Mouse (Mus musculus) olfactory bulb, adult 2 months (tissue): ENCODE results near the gene Kcnj8. TPM values are rescaled to one million over a fixed set of nuclear protein-coding genes. Genes with fewer than 3 reads are reported as not detected.
"Not testable (repeated sequence)": the region's sequence is repeated elsewhere in the genome, so short reads cannot be mapped to it uniquely, and the experiment has no call there.

ENCODE experiments used
- H3K27ac ChIP-seq: fragments of 200-500 bp; 2 replicates; pipeline ENCODE4 v1.5.1; 2012; ENCODE audit warnings: low read depth, low read length; ENCODE audit not compliant: insufficient read depth
- H3K4me1 ChIP-seq: fragments of 200-500 bp; 2 replicates; pipeline ENCODE4 v1.6.1; 2012; ENCODE audit warnings: low read length; ENCODE audit not compliant: control insufficient read depth, insufficient read depth
- H3K4me3 ChIP-seq: fragments of 200-500 bp; 2 replicates; pipeline ENCODE4 v1.5.1; 2012; ENCODE audit warnings: mild to moderate bottlenecking, low read depth, low read length, moderate library complexity; ENCODE audit not compliant: insufficient read depth
- CTCF ChIP-seq: fragments of 200-500 bp; IDR thresholded peaks from 2 replicates; pipeline ENCODE4 v1.5.1; 2012; ENCODE audit warnings: low read depth, mild to moderate bottlenecking, low read length, moderate library complexity; ENCODE audit not compliant: insufficient read depth
- POLR2A ChIP-seq: fragments of 200-500 bp; IDR thresholded peaks from 2 replicates; pipeline ENCODE4 v1.6.1; 2012; ENCODE audit warnings: mild to moderate bottlenecking, low read depth, low read length, moderate library complexity; ENCODE audit not compliant: insufficient read depth
- WGBS: fragments of 180-500 bp; shearing (Covaris S2); methylation state at CpG from one replicate; pipeline ENCODE4 v1.1.7; 2018; 5-methylcytosine and 5-hydroxymethylcytosine counted together
- polyA plus RNA-seq: library from polyadenylated mRNA; stranded (reverse); fragments of >200 nt; gene quantifications from 2 replicates; pipeline ENCODE4 v1.2.4, GENCODE M21; 2012; ENCODE audit warnings: low replicate concordance; ENCODE audit not compliant: missing spikeins, insufficient read depth, insufficient read length

The Kcnj8 gene
- polyA plus RNA-seq, 1 experiment, result not detected

GRCm38 (mm10) chr6:142519110-142519509 lies 52.3 kb downstream of the Kcnj8 start:
- TF ChIP-seq POLR2A (no peak), CTCF (no peak)
- Histone ChIP-seq H3K4me1 (no peaks in the 10 kb centered on the region), H3K4me3 (no peak overlapping the region), H3K27ac (no peak overlapping the region)
- 11% methylated on average over 6 of the region's 6 CpGs for WGBS

GRCm38 (mm10) chr6:142515379-142515778 lies 56.0 kb downstream of the Kcnj8 start:
- H3K4me3 ChIP-seq, H3K27ac ChIP-seq, H3K4me1 ChIP-seq: not testable (repeated sequence)
- WGBS, result 78% methylated on average over 9 of the region's 9 CpGs

GRCm38 (mm10) chr6:142514912-142515311 lies 56.5 kb downstream of the Kcnj8 start:
- peaks cover 6% of the 10 kb centered on the region for H3K4me1 ChIP-seq
- H3K4me3 ChIP-seq, result no peak overlapping the region
- H3K27ac ChIP-seq, result no peak overlapping the region
- TF ChIP-seq POLR2A (no peak), CTCF (no peak)
- 3% methylated on average over 10 of the region's 10 CpGs for WGBS

Other genes starting within 250 kb of the Kcnj8 start
- gene Slco1a5, start 248.6 kb downstream of the Kcnj8 start, polyA plus RNA-seq, result not detected in 2 replicates
- not detected in 2 replicates for gene Pyroxd1, start 226.0 kb downstream of the Kcnj8 start, polyA plus RNA-seq
- gene Recql, start 184.5 kb downstream of the Kcnj8 start, polyA plus RNA-seq, result not detected in 2 replicates
- not detected in 2 replicates for gene Golt1b, start 184.4 kb downstream of the Kcnj8 start, polyA plus RNA-seq
- not detected in 2 replicates for gene Spx, start 158.2 kb downstream of the Kcnj8 start, polyA plus RNA-seq
- gene Gys2, start 98.5 kb downstream of the Kcnj8 start, polyA plus RNA-seq, result not detected in 2 replicates
- 432 and 608 TPM in 2 replicates for gene Ldhb, start 63.7 kb downstream of the Kcnj8 start, polyA plus RNA-seq
- not detected in 2 replicates for gene Abcc9, start 130.7 kb upstream of the Kcnj8 start, polyA plus RNA-seq
- not detected in 2 replicates for gene Cmas, start 185.1 kb upstream of the Kcnj8 start, polyA plus RNA-seq
- not detected in 2 replicates for gene Sult6b2, start 232.9 kb upstream of the Kcnj8 start, polyA plus RNA-seq